Mouse (Mus musculus): ENCODE measurements around the gene Secisbp2l. TPM values are rescaled to one million over a fixed set of nuclear protein-coding genes. Genes with fewer than 3 reads are reported as not detected.

Gene Secisbp2l
- polyA plus RNA-seq, 2 experiments = 2.5 to 3.7 TPM

GRCm38 (mm10) chr2:125694798-125695197 is 87.9 kb downstream of the Secisbp2l start:
- WGBS (ENCODE audit: insufficient replicate concordance) = 47% methylated on average over 2 of the region's 2 CpGs
- TF ChIP-seq CTCF (IDR thresholded peaks at IDR 0.05; ENCODE audit: low read depth) = no peak
- TF ChIP-seq EP300 (IDR thresholded peaks at IDR 0.05; ENCODE audit: low read depth) = no peak
- no peak overlapping the region for H3K4me3 ChIP-seq (ENCODE audit: insufficient read depth in 1 of 2, low read depth in 2 of 2, low read length in 2 of 2)

GRCm38 (mm10) chr2:125692010-125692409 is 90.7 kb downstream of the Secisbp2l start:
- WGBS (ENCODE audit: insufficient replicate concordance) = 25% methylated on average over 2 of the region's 2 CpGs
- no peak overlapping the region for H3K27ac ChIP-seq

More at GRCm38 (mm10) chr2:125694798-125695197, 87.9 kb downstream of the Secisbp2l start:
- no peak overlapping the region for H3K9ac ChIP-seq (replicated peaks)
- H3K36me3 ChIP-seq (replicated peaks; ENCODE audit: control insufficient read depth, insufficient read depth, low read depth) = no peaks in the 10 kb centered on the region
- ATAC-seq (ENCODE audit: insufficient read depth) (no peak), DNase-seq (ENCODE audit: low read depth in 3 of 3, low spot score in 3 of 3) (no peak)
- no peaks in the 10 kb centered on the region for H3K9me3 ChIP-seq (ENCODE audit: control insufficient read depth, low read length)
- no peak overlapping the region for H3K27ac ChIP-seq
- H3K4me1 ChIP-seq (replicated peaks; ENCODE audit: control insufficient read depth in 2 of 2, insufficient read depth in 2 of 2, low read length in 1 of 2) = no peaks in the 10 kb centered on the region
- H3K27me3 ChIP-seq (ENCODE audit: control insufficient read depth, insufficient read depth, low read length) = no peaks in the 10 kb centered on the region
- H3K4me2 ChIP-seq (ENCODE audit: low read depth) = no peak overlapping the region

More at GRCm38 (mm10) chr2:125692010-125692409, 90.7 kb downstream of the Secisbp2l start:
- H3K9me3 ChIP-seq (ENCODE audit: control insufficient read depth, low read length) = no peaks in the 10 kb centered on the region
- no peak overlapping the region for H3K4me2 ChIP-seq (ENCODE audit: low read depth)
- DNase-seq (ENCODE audit: low read depth in 3 of 3, low spot score in 3 of 3) (no peak), ATAC-seq (ENCODE audit: insufficient read depth) (no peak)
- H3K9ac ChIP-seq (replicated peaks) = no peak overlapping the region
- no peak overlapping the region for H3K4me3 ChIP-seq (ENCODE audit: insufficient read depth in 1 of 2, low read depth in 2 of 2, low read length in 2 of 2)
- TF ChIP-seq EP300 (IDR thresholded peaks at IDR 0.05; ENCODE audit: low read depth) (no peak), CTCF (IDR thresholded peaks at IDR 0.05; ENCODE audit: low read depth) (no peak)
- no peaks in the 10 kb centered on the region for H3K27me3 ChIP-seq (ENCODE audit: control insufficient read depth, insufficient read depth, low read length)
- no peaks in the 10 kb centered on the region for H3K36me3 ChIP-seq (replicated peaks; ENCODE audit: control insufficient read depth, insufficient read depth, low read depth)
- H3K4me1 ChIP-seq (replicated peaks; ENCODE audit: control insufficient read depth in 2 of 2, insufficient read depth in 2 of 2, low read length in 1 of 2) = no peaks in the 10 kb centered on the region

Other genes starting within 250 kb of the Secisbp2l start
- 2.7 and 4.2 TPM in 2 replicates for gene Cep152, start 157.8 kb downstream of the Secisbp2l start, polyA plus RNA-seq (2012; rRNA removed)
- gene Cep152, start 157.8 kb downstream of the Secisbp2l start, polyA plus RNA-seq (2014; fragmentation: Nextera tagmentation; extraction: Ambion mirVana) = 4.1 and 4.3 TPM in 2 replicates
- gene Eid1, start 109.8 kb downstream of the Secisbp2l start, polyA plus RNA-seq (2012; rRNA removed) = 14.4 and 25.9 TPM in 2 replicates
- gene Eid1, start 109.8 kb downstream of the Secisbp2l start, polyA plus RNA-seq (2014; fragmentation: Nextera tagmentation; extraction: Ambion mirVana) = 45.7 and 48.1 TPM in 2 replicates
- gene Shc4, start 58.7 kb downstream of the Secisbp2l start, polyA plus RNA-seq (2012; rRNA removed) = 0.52 and 0.60 TPM in 2 replicates
- 0.50 and 0.58 TPM in 2 replicates for gene Shc4, start 58.7 kb downstream of the Secisbp2l start, polyA plus RNA-seq (2014; fragmentation: Nextera tagmentation; extraction: Ambion mirVana)
- 6.2 and 6.3 TPM in 2 replicates for gene Galk2, start 76.2 kb upstream of the Secisbp2l start, polyA plus RNA-seq (2012; rRNA removed)
- 9.7 and 10.1 TPM in 2 replicates for gene Galk2, start 76.2 kb upstream of the Secisbp2l start, polyA plus RNA-seq (2014; fragmentation: Nextera tagmentation; extraction: Ambion mirVana)
- 13.9 and 50.4 TPM in 2 replicates for gene Cops2, start 76.3 kb upstream of the Secisbp2l start, polyA plus RNA-seq (2012; rRNA removed)
- 49.4 and 52.2 TPM in 2 replicates for gene Cops2, start 76.3 kb upstream of the Secisbp2l start, polyA plus RNA-seq (2014; fragmentation: Nextera tagmentation; extraction: Ambion mirVana)